In the genomic region with DNA sequence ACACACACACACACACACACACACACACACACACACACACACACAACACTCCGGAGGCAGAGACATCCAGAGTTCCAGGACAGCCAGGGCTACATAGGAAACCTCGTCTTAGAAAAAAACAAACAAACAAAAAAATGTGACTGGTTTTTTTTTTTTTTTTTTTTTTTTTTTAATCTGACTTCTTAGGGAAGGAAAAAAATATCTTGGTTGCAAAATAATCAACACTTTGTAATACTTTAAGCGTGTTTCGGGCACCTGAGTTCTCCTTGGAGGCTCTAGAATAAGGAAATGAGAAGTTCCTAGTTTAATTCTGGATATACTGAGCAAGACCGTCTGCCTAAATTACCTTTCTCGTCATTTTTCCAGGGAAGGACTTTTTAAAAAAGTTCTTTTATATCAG, we compare ENCODE assay signal across 9 mouse cellular contexts. TPM values are rescaled to one million over a fixed set of nuclear protein-coding genes. Genes with fewer than 3 reads are reported as not detected.
DNase-seq lines count a peak whose midpoint lies in the region; ATAC-seq and TF ChIP-seq lines count a peak whose summit lies in the region.
"Had no signal": no experiment of that assay in that cellular context is flagged by ENCODE, and none has a peak within 500 bp of the region (broad histone marks: within the 10 kb centered on the region; RNA-seq: fewer than 3 reads in every experiment).

No protein-coding gene starts in this region.

- WGBS in liver, embryonic 12.5 days (ENCODE audit: insufficient replicate concordance): 41% methylated on average over 6 of the region's 6 CpGs
- WGBS in stomach, postnatal 0 days: 26% methylated on average over 6 of the region's 6 CpGs

- no peaks in the 10 kb centered on the region for H3K36me3 ChIP-seq in testis, adult 2 months (ENCODE audit: control insufficient read depth, insufficient read depth, low read length)
- H3K36me3 ChIP-seq in liver, embryonic 12.5 days: no peaks in the 10 kb centered on the region
- no peaks in the 10 kb centered on the region for H3K36me3 ChIP-seq in stomach, postnatal 0 days (ENCODE audit: control insufficient read depth, insufficient read depth, low read length)

- peak overlapping the region; percentile 86 for H3K4me3 ChIP-seq in gastrocnemius, adult 2 months
- H3K4me3 ChIP-seq in testis, adult 2 months (ENCODE audit: control insufficient read depth, low read depth, low read length): peak overlapping the region; percentile 27; the same call in 1 of the 2 replicates
- peak overlapping the region; percentile 67 for H3K4me3 ChIP-seq in liver, embryonic 12.5 days
- peak overlapping the region; percentile 59; the same call in 1 of the 2 replicates for H3K4me3 ChIP-seq in stomach, postnatal 0 days (ENCODE audit: low read depth, low read length)

- H3K9me3 ChIP-seq in liver, embryonic 12.5 days (replicated peaks): no peaks in the 10 kb centered on the region
- no peaks in the 10 kb centered on the region for H3K9me3 ChIP-seq in stomach, postnatal 0 days (ENCODE audit: control insufficient read depth, low read length)

- peak overlapping the region; percentile 91 for H3K4me2 ChIP-seq in liver, embryonic 12.5 days
- peak overlapping the region; percentile 62 for H3K4me2 ChIP-seq in stomach, postnatal 0 days (replicated peaks; ENCODE audit: low read depth)

- TF ChIP-seq POLR2A in testis, adult 2 months (IDR thresholded peaks at IDR 0.05; ENCODE audit: control insufficient read depth, low read depth, low read length): no peak

- intact Hi-C loops in gastrocnemius, adult 2 months (cut with DNase I): loop anchor here (1.0 kb wide), 1 partner anchor 81 kb away; no protein-coding TSS in a partner anchor

- no peak for TF ChIP-seq CTCF in gastrocnemius, adult 2 months (IDR thresholded peaks at IDR 0.05)
- no peak for TF ChIP-seq CTCF in testis, adult 2 months (IDR thresholded peaks at IDR 0.05; ENCODE audit: control insufficient read depth, insufficient read depth, insufficient replicate concordance, low read depth, low read length)
- no peak for TF ChIP-seq CTCF in stomach, postnatal 0 days (IDR thresholded peaks at IDR 0.05; ENCODE audit: low read depth)

- ATAC-seq in liver, embryonic 12.5 days: no peak
- ATAC-seq in stomach, postnatal 0 days (ENCODE audit: low FRiP score, low TSS enrichment): no peak

- no peak for DNase-seq in gastrocnemius, adult 2 months
- DNase-seq in gastrocnemius, postnatal 10 days: no peak
- DNase-seq in testis, postnatal 14 days (ENCODE audit: low spot score): no peak
- DNase-seq in stomach, postnatal 0 days (ENCODE audit: low spot score): no peak
- no peak for DNase-seq in right cerebral cortex, adult 2 months (ENCODE audit: low spot score in 2 of 2)
- no peak for DNase-seq in layer of hippocampus, postnatal 25 days (ENCODE audit: extremely low spot score in 1 of 2, low spot score in 1 of 2)

- H3K4me1 ChIP-seq in testis, adult 2 months (ENCODE audit: control insufficient read depth, insufficient read depth, low read length): peaks cover 5% of the 10 kb centered on the region
- peaks cover 12% of the 10 kb centered on the region for H3K4me1 ChIP-seq in liver, embryonic 12.5 days
- no peaks in the 10 kb centered on the region for H3K4me1 ChIP-seq in stomach, postnatal 0 days (replicated peaks; ENCODE audit: control insufficient read depth, insufficient read depth)

- no peaks in the 10 kb centered on the region for H3K27me3 ChIP-seq in testis, adult 2 months (ENCODE audit: control insufficient read depth, insufficient read depth, low read length)
- H3K27me3 ChIP-seq in liver, embryonic 12.5 days (replicated peaks): no peaks in the 10 kb centered on the region
- no peaks in the 10 kb centered on the region for H3K27me3 ChIP-seq in stomach, postnatal 0 days (ENCODE audit: control insufficient read depth, insufficient read depth, low read length)

- no peak overlapping the region for H3K9ac ChIP-seq in liver, embryonic 12.5 days
- H3K9ac ChIP-seq in stomach, postnatal 0 days (ENCODE audit: low read length): no peak overlapping the region

- peak overlapping the region; percentile 50; the same call in 1 of the 2 replicates for H3K27ac ChIP-seq in gastrocnemius, adult 2 months
- H3K27ac ChIP-seq in testis, adult 2 months (ENCODE audit: control insufficient read depth, insufficient read depth, low read depth, low read length): no peak overlapping the region
- no peak overlapping the region for H3K27ac ChIP-seq in liver, embryonic 12.5 days
- no peak overlapping the region for H3K27ac ChIP-seq in stomach, postnatal 0 days (replicated peaks)

- no peak for TF ChIP-seq EP300 in stomach, postnatal 0 days (optimal IDR thresholded peaks at IDR 0.05)

RNA-seq across cellular contexts. Expression of a gene that starts 0.5 kb away (rescaled TPM):
- total RNA-seq in gastrocnemius, adult 2 months (2021): 1 to 10 TPM; 9.8 to 10.0 TPM
- total RNA-seq in gastrocnemius, postnatal 10 days (2021): 10 to 100 TPM in 1 of 2 experiments, 1 to 10 TPM in 1; 7.7 to 10.2 TPM
- polyA plus RNA-seq in testis, adult 2 months (2012; rRNA removed): 6.5 and 8.2 TPM in 2 replicates
- polyA plus RNA-seq in liver, embryonic 12.5 days (2016; fragmentation: Nextera tagmentation; extraction: Ambion mirVana): 0.73 and 1.1 TPM in 2 replicates
- 1.2 and 1.7 TPM in 2 replicates for polyA plus RNA-seq in stomach, postnatal 0 days (2015; fragmentation: Nextera tagmentation; extraction: Ambion mirVana)
- 100 to 1,000 TPM in 1 of 2 experiments, 10 to 100 TPM in 1; 95.8 to 104 TPM for total RNA-seq in layer of hippocampus, postnatal 25 days (2021)

RNA-seq across cellular contexts. Expression of a gene that starts 13.2 kb away (rescaled TPM):
- total RNA-seq in gastrocnemius, adult 2 months (2021): 1 to 10 TPM; 1.7 to 2.5 TPM
- 1 to 10 TPM; 3.1 to 3.3 TPM for total RNA-seq in gastrocnemius, postnatal 10 days (2021)
- 0.41 and 0.47 TPM in 2 replicates for polyA plus RNA-seq in testis, adult 2 months (2012; rRNA removed)
- polyA plus RNA-seq in liver, embryonic 12.5 days (2016; fragmentation: Nextera tagmentation; extraction: Ambion mirVana): 0.48 and 0.54 TPM in 2 replicates
- polyA plus RNA-seq in stomach, postnatal 0 days (2015; fragmentation: Nextera tagmentation; extraction: Ambion mirVana): 1.3 TPM in 2 replicates
- total RNA-seq in layer of hippocampus, postnatal 25 days (2021): 1 to 10 TPM; 4.3 to 5.3 TPM

RNA-seq across cellular contexts. Expression of a gene that starts 34.6 kb away (rescaled TPM):
- total RNA-seq in gastrocnemius, adult 2 months (2021): under 1 TPM; 0.10 to 0.17 TPM
- total RNA-seq in gastrocnemius, postnatal 10 days (2021): under 1 TPM; 0.23 to 0.54 TPM
- 20.5 and 23.3 TPM in 2 replicates for polyA plus RNA-seq in testis, adult 2 months (2012; rRNA removed)
- polyA plus RNA-seq in liver, embryonic 12.5 days (2016; fragmentation: Nextera tagmentation; extraction: Ambion mirVana): 0.08 and 0.20 TPM in 2 replicates
- polyA plus RNA-seq in stomach, postnatal 0 days (2015; fragmentation: Nextera tagmentation; extraction: Ambion mirVana): 0.48 and 0.49 TPM in 2 replicates
- 1 to 10 TPM; 3.8 to 4.5 TPM for total RNA-seq in layer of hippocampus, postnatal 25 days (2021)
- polyA plus RNA-seq: adrenal gland, adult 2 months had no signal

RNA-seq across cellular contexts. Expression of a gene that starts 44.6 kb away (rescaled TPM):
- under 1 TPM in 1 of 2 experiments, not detected in 1; 0.17 TPM for total RNA-seq in gastrocnemius, adult 2 months (2021)
- total RNA-seq in gastrocnemius, postnatal 10 days (2021): under 1 TPM; 0.23 TPM
- not detected in 2 replicates for polyA plus RNA-seq in testis, adult 2 months (2012; rRNA removed)
- not detected in 2 replicates for polyA plus RNA-seq in liver, embryonic 12.5 days (2016; fragmentation: Nextera tagmentation; extraction: Ambion mirVana)
- polyA plus RNA-seq in stomach, postnatal 0 days (2015; fragmentation: Nextera tagmentation; extraction: Ambion mirVana): 0.16 TPM in 2 replicates
- 1 to 10 TPM; 8.3 TPM for total RNA-seq in layer of hippocampus, postnatal 25 days (2021)

Comparison
In these comparisons a context has a peak if more than half of its experiments do, and no peak if none do; other contexts are left out.
1. H3K4me3 ChIP-seq: peak in every context shown above with its lines; median percentile 86 in gastrocnemius, adult 2 months; 67 in liver, embryonic 12.5 days; 59 in stomach, postnatal 0 days; 27 in testis, adult 2 months.
2. RNA of a gene that starts 0.5 kb away (total RNA-seq): 95.8 to 104 TPM in layer of hippocampus, postnatal 25 days; 7.7 to 10.2 TPM in gastrocnemius, postnatal 10 days and 9.8 to 10.0 TPM in gastrocnemius, adult 2 months; every median in the first group is over 4 times any median in the second.